Mouse (Mus musculus) WW6 (cell line): ENCODE measurements around the gene Gm20696.

Experiments
- DNase-seq: peaks from one replicate; pipeline ENCODE4 v3.0.0-alpha.2; 2013; ENCODE audit warnings: low read depth, low spot score

Gene Gm20696

DNA sequence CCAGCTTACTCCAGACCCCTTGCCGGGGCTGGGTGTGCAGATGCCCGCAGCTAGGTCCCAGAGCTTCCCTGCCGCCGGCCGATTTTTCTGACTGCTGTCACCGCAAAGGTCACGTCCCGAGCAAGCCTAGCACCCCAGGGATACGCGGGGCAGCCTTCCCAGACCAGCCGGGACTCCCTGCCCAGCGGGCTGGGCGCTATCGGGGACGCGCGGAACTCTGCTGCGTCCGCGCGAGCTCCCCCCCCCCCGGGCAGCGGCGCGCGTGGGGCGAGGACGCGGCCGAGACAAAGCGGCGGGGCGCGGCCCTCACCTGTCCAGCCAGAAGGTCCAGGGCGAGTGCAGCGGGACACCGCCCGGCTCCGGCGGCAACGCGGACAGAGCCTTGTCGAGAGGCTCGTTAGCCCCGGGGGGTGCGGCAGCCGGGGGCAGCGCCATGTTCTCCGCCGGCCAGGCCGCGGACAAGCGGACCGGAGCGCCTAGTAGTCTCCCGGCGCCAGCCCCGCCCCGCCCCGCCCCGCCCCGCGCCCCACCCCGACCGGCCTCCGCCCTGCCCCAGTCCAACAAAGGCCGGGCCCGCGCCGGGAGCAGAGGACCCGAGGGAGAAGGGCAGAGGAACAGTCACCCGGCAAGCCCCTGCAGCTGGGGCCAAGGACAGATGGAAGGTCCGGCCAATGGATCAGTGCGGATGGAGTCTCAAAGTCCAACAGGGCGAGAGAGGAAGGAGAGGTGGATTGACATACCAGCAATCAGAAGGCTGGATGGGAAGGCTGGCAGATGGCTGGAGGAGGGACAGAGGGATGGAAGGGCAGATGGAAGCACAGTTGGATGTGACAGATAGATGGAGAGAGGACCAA, at the start of gene Gm20696, which contains the start of gene Eif4e3:
Gene Gm20696, minus strand, starts transcription at position 480 of the 854 bp plus-strand sequence.
Gene Eif4e3, minus strand, starts transcription at position 454 of the 854 bp plus-strand sequence.
- DNase-seq: no peak

DNA sequence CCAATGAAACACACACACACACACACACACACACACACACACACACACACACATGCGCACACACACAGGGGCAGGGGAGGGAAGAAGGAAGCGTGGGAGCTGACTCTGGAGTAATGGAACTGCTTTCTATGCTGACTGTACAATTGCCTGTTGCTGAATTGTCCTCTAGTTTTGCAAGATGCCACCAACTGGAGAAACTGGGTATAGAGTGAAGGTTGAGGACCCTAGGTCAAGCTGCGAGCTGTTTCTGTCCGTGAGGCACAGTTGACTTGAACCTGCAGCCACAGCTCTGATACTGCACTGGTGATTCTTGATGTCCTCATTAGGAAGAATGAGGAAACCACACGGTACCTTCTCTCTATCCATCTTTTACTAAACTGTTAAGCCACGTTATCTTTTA, 49.3 kb upstream of the Gm20696 start:
- DNase-seq: no peak

DNA sequence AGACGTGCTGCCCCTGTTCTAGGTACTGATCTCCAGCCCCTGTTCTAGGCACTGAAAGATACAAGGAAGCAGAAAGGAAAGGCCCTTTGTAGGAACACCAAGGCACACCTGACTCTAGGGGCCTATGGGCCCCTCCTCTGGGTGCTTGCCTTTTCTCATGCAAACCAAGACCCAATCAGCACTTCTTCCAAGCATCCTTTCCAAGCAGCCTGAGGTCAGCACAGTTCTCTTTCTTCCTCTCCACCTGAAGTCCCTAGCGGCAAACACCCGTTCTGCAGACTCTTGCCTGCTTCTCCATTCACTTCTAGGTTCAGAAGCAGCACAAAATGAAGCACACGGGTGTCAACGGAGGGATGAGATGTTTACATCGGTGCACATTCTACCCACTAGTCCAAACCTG, 48.6 kb upstream of the Gm20696 start:
- DNase-seq: peak; percentile 61

DNA sequence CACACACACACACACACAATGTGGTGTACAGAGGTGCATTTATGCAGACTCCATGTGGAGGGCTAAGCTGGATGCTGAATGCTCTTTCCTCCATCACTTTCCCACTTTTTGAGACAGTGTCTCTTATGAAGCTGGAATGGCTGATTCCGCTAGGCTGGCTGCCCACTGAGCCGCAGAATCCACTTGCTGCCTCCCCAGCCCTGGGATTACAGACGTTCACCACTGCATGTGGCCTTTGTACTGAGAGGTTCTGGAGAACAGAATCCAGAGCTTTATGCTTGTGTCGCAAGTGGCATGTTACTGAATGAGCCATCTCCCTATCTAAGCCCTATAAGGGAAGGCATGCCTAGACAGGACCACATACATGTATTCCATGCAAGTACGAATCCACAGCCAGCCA, 46.7 kb upstream of the Gm20696 start:
- DNase-seq: no peak

DNA sequence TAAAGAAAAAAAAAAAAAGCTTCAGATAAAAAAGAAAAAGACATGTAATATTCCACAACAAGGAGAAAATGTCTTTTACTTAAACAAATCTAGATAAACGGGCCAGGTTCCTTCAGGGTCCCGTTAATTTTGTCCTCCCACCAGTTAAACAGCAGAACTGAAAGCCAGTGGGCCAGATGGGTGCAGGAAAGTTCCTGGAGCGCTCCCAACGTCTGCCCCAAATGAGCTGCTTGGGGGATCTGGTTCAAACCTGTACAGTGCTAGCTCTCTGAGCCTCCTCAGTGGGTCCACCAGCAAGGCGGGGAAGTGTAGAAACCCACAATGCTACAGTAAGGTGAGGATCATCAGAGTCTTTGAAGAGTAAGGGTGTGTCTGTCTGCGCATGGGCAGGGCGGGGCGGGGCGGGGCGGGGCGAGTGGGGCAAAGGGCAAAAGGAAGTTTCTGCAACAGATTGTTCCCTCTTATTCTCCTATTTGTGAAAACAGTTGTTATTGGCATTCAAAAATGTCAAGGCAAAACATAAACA, 45.0 kb upstream of the Gm20696 start:
- DNase-seq: no peak

DNA sequence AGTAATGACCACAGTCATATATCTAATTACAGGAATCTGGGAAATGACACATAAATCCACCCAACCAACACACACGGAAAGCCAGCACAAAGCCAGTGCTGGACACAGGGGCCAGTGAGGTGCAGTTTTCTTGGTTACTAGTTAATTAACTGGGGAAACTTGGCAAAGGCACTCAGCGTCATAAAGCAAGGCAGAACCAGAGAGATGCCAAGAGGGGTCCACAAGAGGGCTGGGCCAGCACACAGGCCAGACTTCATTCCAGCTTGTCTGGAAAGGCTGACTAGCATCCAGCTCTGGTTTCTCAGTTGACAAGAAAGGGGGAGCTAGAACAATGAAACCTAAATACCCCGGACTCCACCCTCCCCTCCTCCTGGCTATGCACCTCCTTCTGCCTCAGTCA, 33.9 kb upstream of the Gm20696 start:
- no peak for DNase-seq

DNA sequence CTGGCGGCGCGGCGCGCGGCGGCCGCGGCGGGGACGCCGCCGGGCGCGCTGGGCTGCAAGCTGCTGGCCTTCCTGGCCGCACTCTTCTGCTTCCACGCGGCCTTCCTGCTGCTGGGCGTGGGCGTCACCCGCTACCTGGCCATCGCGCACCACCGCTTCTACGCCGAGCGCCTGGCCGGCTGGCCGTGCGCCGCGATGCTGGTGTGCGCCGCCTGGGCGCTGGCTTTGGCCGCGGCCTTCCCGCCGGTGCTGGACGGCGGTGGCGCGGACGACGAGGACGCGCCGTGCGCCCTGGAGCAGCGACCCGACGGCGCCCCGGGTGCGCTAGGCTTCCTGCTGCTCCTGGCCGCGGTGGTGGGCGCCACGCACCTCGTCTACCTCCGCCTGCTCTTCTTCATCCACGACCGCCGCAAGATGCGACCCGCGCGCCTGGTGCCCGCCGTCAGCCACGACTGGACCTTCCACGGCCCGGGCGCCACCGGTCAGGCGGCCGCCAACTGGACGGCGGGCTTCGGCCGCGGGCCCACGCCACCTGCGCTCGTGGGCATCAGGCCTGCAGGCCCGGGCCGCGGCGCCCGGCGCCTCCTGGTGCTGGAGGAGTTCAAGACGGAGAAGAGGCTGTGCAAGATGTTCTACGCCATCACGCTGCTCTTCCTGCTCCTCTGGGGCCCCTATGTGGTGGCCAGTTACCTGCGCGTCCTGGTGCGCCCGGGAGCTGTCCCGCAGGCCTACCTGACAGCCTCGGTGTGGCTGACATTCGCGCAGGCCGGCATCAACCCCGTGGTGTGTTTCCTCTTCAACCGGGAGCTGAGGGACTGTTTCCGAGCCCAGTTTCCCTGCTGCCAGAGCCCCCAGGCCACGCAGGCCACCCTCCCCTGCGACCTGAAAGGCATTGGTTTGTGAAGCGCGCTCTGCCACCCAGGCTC, 26.6 kb upstream of the Gm20696 start:
- no peak for DNase-seq

DNA sequence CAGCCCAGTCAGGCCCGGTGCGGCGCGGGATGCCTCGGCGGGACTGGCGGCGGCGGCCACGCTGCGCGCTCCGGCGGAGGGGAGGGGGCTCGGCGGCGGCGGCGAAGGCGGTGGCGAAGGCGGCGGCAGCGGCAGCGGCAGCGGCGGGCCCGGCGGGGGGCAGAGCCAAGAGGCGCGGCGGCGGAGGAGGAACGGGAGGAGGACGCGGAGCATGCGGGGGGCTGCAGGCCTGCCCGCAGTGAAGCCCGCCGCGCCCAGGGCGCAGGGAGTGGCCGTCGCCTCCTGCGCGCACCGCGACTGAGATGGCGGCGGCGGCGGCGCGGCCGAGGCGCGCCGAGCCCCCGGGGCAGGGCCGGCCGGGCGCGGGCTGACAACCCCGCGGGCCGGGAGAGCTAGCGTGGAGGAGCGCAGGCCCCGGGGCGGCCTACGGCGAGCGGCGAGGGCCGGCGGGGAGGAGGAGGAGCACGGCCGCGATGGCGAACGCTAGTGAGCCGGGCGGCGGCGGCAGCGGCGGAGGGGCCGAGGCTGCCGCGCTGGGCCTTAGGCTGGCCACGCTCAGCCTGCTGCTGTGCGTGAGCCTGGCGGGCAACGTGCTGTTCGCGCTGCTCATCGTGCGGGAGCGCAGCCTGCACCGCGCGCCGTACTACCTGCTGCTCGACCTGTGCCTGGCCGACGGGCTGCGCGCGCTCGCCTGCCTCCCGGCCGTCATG, 25.8 kb upstream of the Gm20696 start, which contains the start of gene Gpr27:
Gene Gpr27, plus strand, starts transcription at position 474 of the 710 bp plus-strand sequence.
- DNase-seq: no peak

DNA sequence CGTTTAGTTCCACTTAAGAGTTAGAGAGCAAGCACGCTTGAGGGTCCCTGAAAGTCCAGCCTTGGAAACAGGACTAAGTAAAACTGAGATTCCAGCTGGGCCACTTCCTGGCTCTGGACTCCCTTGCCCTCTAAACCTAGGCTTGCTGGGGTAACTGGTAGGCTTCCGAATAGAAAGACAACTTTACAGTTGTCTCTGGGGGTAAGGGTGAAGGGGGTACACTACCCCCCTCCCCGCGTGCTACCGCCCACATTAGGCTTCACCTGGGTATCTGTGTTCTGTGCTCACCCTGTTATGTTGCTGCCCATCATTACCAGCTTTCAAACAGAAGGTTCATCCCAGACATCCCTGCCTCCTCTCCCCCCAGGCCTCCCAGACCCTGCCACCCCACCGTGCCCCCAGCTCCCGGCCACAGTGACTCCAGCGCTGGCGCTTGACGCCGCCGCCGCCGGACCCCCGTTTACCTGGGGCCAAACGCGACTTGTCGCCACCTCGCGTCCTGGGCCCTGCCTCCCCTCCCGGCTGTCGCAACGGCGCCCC, 25.1 kb upstream of the Gm20696 start:
- DNase-seq: no peak

DNA sequence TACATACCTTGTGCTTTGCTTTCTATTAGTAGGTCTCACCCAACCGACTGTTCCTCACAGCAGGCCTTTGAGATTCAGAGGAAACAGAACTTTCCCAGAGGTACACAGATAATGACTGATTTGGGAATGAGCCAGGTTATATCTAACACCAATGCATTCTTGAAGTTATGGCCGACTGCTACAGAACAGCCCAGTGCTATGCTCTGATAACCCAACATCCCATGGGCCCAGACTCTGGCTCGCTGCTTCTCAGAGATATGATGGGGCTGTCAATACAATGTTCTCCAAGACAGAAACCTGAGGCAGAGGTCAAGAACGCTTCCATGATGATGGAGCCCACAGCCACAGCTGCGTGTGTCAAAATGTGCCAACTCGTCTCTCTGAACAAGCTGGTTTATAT, 21.9 kb upstream of the Gm20696 start:
- DNase-seq: no peak

DNA sequence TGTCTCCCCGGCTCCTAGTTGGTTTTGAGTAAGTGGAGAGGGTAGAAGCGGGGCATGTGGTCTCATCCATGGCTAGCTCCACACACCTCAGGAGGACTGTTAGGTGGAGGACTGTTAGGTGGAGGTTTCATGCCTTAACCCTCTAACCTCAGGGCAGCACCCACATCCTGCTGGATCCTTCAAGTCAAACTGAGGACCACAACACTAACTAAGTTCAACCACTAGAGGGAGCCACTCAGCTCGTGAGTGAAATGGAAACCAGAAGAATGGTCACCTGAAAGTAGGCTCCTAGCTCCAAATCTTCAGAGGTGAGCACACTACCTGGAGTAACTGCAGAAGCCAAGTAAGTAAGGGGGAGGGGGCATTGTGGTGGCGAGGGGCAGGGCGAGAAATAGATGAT, 18.3 kb upstream of the Gm20696 start:
- no peak for DNase-seq

DNA sequence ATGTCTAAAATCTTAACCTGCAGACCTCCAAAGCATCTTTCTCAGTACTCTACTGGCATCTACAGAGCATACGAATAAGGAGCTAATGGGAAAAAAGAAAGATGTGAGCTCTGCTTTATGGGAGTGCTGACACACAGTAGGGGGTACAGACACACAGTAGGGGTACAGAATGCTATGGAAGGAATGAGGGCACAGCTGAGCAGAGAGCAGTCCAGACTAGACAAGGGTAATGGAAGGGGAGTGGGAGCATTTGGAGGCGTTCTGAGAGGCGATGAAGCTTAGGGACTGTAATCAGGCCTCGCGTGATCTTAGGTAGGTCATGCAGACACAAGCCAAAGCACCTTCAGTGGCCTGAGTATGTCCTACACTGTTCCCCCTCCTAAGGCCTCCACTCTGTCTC, 17.4 kb upstream of the Gm20696 start:
- DNase-seq: no peak

DNA sequence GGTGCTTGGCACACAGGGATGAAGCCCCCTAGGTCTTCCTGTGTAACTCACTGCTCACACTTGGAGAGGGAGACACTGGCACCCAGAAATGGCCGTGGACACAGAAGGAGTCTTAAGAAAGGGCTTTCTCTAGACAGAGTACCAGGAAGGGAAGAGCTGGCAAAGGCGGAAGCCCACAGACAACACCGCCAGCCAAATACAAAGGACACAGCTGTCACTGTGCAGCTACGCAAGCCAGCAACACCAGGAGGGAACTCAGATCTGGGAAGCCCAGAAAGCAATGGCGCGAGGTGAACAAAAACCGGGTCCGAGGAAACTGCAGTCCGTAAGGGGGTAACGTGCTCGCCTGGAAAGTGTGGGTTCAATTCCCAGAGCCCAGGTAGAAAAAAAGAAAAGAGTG, 11.5 kb upstream of the Gm20696 start:
- no peak for DNase-seq

DNA sequence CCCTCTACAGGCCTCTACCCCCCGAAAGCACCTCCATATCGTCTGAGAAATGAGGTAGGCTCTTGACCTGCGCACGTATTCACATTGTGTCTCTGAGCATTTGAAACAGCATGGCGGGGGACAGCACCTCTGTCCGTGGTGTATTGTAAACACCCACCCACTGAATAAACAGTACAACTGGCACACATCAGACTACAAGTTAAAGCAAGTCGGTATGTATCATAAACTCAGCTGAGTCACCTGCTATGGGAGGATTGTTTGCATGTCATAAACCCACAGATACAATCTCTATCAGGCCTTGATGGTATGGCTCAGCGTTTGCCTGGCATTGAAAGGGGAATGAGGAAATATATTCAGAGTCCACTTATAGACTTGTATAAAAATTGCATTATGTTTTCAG, 10.7 kb upstream of the Gm20696 start:
- DNase-seq: no peak

DNA sequence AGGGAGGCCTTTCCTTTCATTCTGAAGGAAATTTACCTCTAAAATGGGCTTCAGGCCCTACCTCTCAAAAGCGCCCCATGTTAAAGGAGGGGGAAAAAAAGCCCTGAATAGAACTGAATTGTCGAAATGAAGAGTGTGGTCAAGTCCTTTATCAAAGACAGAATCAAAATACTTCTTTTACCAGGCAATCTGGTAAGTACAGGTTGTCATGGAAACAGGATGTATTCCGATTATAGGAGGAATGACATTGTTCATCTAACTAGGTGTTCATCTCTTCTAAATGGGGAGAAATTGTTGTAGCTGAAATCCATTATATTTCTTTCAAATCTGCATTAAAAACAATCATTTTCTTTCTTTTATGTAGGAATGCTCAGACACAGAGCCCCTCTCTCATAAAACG, 7.9 kb upstream of the Gm20696 start:
- DNase-seq: no peak

DNA sequence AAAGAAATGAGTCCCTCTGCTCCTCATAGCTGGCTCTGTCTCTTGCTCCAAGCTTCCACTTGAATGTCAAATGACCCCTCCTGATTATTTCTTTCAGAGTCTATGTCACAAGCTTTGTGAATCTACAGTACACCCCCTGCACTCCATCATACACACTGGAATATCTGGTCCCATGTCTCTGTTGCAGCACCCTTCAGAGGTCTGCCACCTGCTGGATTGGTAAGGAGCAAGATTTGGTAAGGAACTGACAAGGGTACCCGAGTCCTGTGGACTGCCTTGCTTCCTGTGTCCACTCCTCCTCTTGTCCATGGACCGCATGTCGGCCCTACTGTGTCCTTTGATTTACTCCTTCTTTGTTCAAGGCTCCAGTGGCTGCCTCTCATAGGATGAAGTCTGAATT, 5.2 kb upstream of the Gm20696 start:
- no peak for DNase-seq

DNA sequence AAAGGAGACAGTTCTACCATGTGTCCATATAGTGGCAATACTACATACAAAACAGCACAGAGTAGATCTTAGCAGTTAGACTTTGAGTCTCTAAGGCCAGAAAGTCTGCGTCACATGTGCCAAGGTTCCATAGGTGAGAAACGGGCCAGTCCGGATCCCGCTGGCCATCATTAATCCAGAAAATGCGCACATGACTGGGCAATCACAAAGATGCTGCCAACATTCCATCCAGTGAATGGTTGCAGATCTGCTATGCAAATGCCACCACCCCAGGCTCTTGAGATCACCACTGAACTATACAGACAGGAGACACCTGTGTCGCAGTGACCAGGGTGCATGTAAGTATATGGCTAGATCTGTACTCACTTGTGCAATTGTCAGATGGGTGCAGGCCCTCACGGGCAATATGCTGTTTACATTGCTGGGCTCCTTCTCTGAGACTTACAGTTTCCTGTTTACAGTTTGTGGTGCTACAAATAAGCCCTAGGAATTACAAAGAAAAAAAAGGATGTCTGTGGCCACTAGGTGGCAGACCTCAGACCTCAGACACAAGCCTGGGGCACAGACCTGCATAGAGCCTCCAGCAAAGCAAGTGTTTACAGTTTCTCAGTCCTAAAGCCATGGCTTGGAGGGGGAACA, 4.0 kb upstream of the Gm20696 start:
- DNase-seq: no peak

DNA sequence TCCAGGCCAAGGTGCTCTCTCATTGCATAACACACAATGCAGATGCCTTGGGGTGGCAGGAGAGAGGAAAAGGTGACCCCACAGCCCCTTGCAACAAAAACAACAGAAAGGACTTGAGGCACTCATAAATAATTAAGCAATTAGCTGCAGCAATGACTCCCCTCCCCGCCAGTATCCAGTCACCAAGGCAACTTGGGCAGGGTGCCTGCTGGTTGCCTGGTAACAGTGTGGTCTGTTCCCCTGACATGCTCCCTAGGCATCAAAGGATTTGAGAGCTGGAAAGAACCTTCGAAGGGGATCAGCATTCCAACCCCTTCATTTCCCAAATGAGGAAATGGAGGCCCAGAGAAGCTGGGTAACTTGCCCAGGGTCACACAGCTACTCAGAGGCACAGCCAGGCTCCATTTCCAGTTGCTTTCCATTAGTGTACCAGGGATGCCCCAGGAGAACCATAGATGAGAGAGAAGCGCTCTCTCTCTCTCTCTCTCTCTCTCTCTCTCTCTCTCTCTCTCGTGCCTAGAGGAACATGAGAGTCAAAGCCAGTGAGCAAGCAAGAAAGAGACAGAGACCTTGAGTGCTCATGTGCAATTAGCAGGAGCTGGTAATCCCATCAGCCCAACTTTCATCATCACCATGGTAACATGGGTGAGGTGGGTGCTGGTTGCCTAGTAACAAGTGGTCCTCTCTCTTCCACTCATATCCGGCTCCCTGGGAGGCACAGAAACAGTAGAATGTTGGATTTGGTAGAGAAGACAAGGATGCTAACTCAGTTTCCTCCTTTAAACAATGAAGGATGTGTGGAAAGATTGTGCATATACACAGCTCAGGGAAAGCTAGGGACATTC, 3.1 kb upstream of the Gm20696 start:
- DNase-seq: no peak

DNA sequence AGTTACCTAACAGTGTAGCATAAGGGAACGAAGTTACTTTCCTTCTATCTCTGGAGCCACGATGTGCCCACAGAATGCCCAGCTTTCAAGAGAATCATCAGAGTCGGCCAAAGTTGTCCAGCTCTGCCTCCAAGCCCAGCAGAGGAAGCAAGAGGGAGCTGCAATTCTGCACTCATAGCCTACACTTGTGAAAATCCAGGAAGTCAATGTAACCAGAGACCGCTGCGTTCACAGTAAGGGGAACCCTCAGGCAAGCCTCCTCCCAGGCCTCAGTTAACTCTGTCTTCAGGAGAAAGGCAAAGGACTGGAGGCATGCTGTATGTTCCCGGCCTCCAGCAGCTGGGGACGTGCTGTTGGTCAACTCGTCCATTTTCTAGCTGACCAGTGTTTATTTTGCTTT, 693 bp upstream of the Gm20696 start:
- DNase-seq: no peak
